Mouse (Mus musculus) natural killer cell, adult 2 months (primary cell): ENCODE results near the gene Krt88.

Experiments
- DNase-seq, 2 experiments: peaks; one replicate each; pipeline ENCODE4 v3.0.0; 2022; ENCODE audit warnings: low spot score in 2 of 2

Gene Krt88

DNA sequence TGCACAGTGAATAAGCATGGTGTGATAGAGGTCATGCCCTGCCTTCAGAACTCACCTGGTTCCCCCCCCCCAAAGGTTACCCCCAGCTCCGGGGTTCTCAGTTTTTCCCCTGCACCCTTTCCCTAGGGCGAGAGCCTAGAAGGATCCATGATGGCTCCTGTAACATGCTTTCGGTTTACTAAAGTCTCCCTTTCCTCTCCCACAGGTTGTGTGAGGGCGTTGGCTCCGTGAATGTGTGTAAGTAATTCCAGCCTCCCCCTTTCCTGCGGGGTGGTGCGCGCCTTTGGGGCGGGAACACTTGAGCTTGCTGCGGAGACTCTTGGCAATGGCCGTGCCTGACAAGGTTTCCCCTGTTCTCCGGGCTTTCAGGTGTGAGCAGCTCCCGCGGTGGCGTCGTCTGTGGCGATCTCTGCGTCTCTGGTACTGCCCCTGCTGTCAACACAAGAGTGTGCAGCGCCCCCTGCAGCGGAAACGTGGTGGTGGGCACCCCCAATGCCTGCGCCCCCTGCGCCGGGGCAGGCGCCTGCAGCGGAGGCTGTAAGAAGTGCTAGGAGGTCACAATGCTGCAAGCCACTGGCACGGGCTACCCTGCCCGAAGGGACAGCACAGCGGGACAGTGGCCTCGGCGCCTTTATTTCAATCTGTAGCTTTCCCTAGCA is 31.6 kb downstream of the Krt88 start:
- DNase-seq = peak; percentile 59 to 60

DNA sequence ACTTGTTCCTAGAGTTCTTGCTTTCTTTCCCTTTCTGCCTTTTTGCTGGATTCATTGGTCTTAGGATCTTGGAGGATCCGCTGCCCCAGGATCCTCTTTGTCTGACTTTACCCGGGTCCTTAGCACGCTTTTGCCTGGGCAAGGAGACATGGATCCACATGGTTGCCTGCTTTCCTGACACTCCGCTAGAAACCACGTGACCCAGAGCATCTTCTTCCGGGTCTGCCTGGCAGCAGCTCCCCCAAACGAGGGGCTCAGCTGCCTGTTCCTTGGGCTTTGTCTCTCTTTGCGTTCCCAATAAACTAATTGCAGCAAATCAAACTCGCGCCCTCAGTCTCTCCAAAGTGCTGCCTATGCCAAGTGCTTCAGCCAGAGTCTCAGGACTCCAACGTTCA is 32.1 kb downstream of the Krt88 start:
- no peak for DNase-seq

DNA sequence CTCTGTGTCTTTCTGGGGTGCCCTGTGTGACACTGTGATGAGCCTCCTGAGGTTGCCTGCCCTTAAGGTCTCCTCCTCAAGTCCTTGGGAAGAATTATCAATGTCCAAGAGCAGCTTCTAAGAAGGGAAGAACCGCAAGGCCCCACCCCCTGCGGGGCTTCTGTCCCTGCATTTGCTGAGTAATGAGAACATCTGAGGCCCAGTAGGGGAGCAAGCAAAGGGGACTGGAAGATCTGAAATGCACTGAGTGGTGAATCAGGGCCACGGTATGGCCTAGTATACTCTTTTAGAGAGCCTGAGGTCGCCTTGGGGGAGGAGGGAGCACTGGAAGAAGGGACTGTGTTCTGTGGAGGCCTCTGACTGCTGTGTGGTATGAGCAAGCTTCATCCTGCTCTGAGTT is 34.5 kb downstream of the Krt88 start:
- DNase-seq = no peak

DNA sequence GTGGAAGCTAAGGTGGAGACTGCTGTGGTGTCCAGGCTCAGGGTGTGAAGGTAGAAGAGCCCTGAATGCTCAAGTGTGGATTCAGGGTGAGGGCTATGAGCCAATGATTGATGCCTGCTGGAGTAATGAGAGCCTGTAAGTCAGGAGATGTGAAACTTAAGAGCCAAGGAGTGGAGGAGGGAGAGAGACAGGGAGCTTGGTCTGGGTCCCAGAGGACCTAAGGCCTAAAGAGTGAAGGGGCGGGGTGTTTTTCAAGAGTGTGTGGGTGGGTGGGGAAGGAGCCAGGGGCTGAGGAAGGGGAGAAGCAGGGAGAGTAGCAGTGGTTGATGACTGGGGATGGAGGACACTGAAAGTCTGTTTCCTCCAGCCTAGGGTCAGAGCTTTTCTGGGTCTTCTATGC is 36.1 kb downstream of the Krt88 start:
- DNase-seq = no peak

DNA sequence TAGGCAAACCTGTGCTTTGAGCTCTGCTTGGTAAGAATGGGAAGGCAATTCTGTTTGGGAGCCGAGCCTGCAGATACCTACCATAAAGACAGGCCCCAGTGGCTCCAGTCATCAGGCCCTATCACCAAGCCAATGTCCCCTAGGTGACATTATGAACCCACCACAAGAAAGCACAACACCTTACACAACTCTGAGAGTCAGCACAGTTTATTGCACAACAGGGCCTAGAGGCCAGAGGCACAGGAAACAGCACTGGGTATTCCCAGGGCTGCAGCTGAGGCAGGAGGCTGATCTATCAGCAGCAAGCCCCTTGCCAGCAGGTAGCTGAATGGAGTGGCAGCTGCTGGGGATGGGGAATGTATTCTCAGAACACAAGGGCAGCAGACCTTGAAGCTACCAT is 37.4 kb downstream of the Krt88 start:
- DNase-seq = no peak

DNA sequence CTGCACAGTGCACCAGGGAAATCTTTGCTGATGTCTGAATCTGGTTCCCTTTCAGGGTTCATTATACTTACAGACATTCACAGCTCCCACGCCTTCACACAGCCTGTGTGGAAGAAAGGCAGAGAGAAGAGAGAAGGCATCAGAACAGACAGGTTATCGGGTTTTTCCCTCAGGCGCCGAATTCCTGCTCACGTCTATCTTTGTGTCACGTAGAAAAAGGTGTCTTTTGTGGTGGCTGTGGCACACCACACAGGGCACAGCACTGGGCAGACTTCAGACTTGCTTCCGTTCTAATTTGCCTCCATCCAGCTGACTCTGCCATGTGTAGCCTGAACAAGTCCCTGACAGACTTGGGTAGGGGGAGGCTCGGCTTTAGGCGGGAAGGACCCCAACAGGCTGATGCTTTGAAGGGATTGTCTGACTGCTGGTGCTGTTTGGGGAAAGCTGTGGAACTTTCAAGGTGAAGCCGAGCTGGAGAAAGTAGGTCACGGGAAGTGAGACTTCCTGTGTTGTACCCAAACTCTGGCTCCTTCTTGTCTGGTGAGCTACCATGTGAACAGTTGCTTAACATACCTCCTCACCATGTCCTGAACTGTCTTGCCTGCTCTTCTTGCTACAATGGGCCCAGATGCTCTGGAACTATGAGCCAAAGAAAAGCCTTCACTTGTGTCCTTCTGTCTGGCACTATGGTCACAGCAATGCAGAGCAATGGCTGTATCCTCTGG is 38.5 kb downstream of the Krt88 start:
- DNase-seq = peak; percentile 58 to 66

DNA sequence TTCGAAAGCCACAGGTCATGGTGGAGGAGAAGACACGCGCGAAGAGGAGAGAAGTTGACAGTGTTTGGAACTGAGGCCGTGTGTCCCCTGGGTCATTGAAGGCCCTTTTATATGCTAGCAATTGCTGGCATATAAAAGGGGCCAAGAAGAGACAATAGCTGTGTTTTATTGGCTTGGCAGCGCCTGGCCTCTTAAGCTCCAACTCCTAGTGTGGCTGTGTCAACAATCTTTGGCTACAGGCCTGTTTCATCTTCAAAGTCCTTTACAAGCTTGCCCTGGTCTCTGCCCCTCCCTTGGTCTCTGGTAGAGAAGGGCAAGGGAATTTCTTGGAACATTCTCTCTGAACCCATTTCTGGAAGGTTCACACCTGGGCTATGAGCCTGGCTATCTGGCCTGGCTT is 43.9 kb downstream of the Krt88 start, which contains the start of gene Krt83:
Gene Krt83, minus strand, starts transcription at position 82 of the 400 bp plus-strand sequence.
- DNase-seq = no peak

DNA sequence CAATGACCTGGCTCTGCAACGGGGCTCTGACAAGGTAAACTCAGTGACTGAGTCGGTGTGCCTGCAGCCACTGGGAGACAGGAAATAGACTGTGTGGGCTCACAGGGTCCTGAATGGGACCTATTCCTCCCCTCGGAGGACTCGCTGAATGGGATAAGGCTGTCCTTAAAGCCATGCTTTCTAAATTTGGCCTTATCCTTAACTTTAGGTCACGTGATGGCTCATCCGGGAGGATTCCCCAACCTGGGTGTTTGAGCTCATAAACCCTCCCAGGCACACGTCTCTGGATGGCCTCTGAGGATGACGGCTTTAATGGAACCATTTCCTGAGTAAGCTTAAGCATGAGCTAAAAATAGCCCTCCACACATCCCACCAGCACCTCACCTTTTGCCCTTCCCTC is 45.2 kb downstream of the Krt88 start:
- no peak for DNase-seq

DNA sequence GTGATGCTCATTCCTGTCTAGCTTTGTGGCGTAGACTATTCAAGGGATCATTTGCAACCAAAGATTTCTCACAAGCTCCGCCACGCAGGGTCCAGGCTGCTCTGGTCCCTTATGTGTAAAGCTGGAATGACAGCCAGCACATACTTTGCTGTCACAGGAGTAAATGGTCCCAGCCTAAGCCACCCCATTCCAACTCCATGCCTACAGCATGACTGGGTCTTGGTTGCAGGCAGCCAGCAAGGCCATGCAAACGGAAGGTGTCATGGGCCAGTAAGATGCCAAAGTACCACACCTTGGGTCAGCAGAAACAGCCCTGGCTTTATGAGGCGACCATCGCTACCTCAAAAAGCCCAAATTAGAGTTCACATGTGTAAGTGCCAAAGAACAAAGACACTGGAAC is 46.2 kb downstream of the Krt88 start:
- DNase-seq = no peak

DNA sequence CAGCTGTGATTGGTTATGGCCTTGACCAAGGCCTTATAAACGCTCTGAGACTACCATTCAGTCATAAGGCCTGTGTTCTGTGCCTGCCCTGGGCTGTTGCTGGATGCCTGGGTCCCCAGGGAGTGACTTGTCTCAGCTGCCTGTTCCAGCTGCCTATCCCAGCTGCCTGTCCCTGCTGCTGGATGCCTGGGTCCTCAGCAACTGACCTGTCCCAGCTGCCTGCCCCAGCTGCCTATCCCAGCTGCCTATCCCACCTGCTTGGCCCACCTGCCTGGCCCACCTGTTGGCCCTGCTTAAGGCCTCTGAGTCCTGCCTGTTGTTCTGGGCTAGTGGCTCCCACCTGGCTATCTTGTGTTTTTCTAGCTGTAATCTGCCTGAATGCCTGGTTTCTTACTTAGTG is 46.7 kb downstream of the Krt88 start:
- DNase-seq = no peak

DNA sequence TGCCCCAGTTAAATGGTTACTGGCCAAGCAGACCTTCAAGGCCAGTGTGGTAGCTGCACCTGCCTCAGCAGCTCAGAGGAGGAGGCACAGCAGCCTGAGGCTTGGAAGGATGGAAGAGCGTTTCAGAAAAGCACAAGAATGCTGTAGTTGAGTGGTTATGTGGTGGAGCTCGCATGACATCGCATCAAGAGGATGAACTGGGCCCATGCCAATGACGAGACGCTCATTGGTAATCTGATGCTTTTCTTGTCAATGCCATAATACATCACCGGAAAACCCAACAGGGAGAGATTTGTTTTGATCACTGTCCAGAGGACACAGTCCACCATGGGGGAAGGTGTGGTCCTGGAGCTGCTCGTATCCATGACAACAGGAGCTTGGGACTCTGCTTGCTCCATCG is 47.7 kb downstream of the Krt88 start:
- DNase-seq = no peak

DNA sequence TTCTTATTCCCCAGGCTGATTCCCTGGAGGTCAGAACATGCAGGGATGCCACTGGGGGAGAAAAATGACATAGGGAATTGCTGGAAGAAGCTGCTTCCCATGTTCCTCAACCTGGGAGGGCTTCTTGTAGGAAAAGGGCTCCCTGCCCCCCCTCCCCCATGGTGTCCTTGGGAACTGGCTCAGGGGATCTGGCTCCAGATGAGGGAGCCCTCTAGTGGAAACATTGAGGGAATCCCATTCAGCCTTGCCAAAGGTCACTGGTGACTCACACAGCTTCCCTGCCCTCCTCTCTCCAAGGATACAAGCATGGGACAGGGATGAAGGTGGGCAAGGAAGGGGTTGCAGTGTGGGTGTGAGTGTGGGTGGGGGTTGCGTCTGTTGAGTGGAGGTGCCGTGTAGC is 49.6 kb downstream of the Krt88 start:
- DNase-seq = no peak
